Mouse (Mus musculus) midbrain, embryonic 14.5 days (tissue): ENCODE measurements around the gene Rere. TPM values are rescaled to one million over a fixed set of nuclear protein-coding genes. Genes with fewer than 3 reads are reported as not detected.

Source experiments
- ATAC-seq: fragments of 200-750 bp; cut with Nextera tagmentation; 2 replicates; pipeline ENCODE4 v1.8.0; 2017; ENCODE audit warnings: moderate number of reproducible peaks, moderate library complexity; ENCODE audit not compliant: low FRiP score, low TSS enrichment
- DNase-seq: peaks from one replicate; pipeline ENCODE4 v3.0.0-alpha.2; 2015
- H3K27ac ChIP-seq: fragments of 300-500 bp; sonication (generic); replicated peaks from 2 replicates; pipeline ENCODE4 v1.5.1; 2014; ENCODE audit warnings: mild to moderate bottlenecking, low read depth, low read length, moderate library complexity
- H3K27me3 ChIP-seq: fragments of 300-500 bp; sonication (generic); 2 replicates; pipeline ENCODE4 v1.6.1; 2014; ENCODE audit warnings: low read length, control low read depth, mixed read lengths; ENCODE audit not compliant: control insufficient read depth, insufficient read depth
- H3K36me3 ChIP-seq: fragments of 300-500 bp; sonication (generic); 2 replicates; pipeline ENCODE4 v1.6.1; 2014; ENCODE audit warnings: low read length, control low read depth; ENCODE audit not compliant: control insufficient read depth, insufficient read depth
- H3K4me1 ChIP-seq: fragments of 300-500 bp; sonication (generic); 2 replicates; pipeline ENCODE4 v1.6.1; 2014; ENCODE audit warnings: mild to moderate bottlenecking, antibody characterized with exemption, low read length, control low read depth; ENCODE audit not compliant: control insufficient read depth, insufficient read depth
- H3K4me2 ChIP-seq: fragments of 300-500 bp; sonication (generic); 2 replicates; pipeline ENCODE4 v1.6.1; 2014; ENCODE audit warnings: mild to moderate bottlenecking, low read length, moderate library complexity
- H3K4me3 ChIP-seq: fragments of 300-500 bp; sonication (generic); replicated peaks from 2 replicates; pipeline ENCODE4 v1.5.1; 2014; ENCODE audit warnings: low read depth, low read length
- H3K9ac ChIP-seq: fragments of 300-500 bp; sonication (generic); replicated peaks from 2 replicates; pipeline ENCODE4 v1.6.1; 2014; ENCODE audit warnings: mild to moderate bottlenecking, low read length, moderate library complexity
- H3K9me3 ChIP-seq: fragments of 300-500 bp; sonication (generic); 2 replicates; pipeline ENCODE4 v1.6.1; 2016; ENCODE audit warnings: low read length, control low read depth, mixed read lengths; ENCODE audit not compliant: control insufficient read depth
- WGBS: fragments of 180-500 bp; shearing (Covaris S2); extraction: QIAGEN DNeasy Blood & Tissue Kit; methylation state at CpG from one replicate; pipeline ENCODE4 v1.1.7; 2014; 5-methylcytosine and 5-hydroxymethylcytosine counted together
- polyA plus RNA-seq: library from polyadenylated mRNA; unstranded; fragments of >200 nt; fragmentation: Nextera tagmentation; extraction: Ambion mirVana; gene quantifications from 2 replicates; pipeline ENCODE4 v1.2.1, GENCODE M21; 2014

Gene Rere
- polyA plus RNA-seq, 1 experiment from 2014 or later, result 48.6 TPM

- H3K9me3 ChIP-seq, result no peaks in the 10 kb centered on the region
- no peak overlapping the region for H3K4me2 ChIP-seq
- no peak overlapping the region for H3K9ac ChIP-seq
- H3K27me3 ChIP-seq, result no peaks in the 10 kb centered on the region
- no peak for DNase-seq
- H3K4me3 ChIP-seq, result no peak overlapping the region
- 79% methylated on average over 6 of the region's 6 CpGs for WGBS
- H3K36me3 ChIP-seq, result no peaks in the 10 kb centered on the region
- H3K4me1 ChIP-seq, result 0 out of 2 replicates have a peak, but pooled peaks cover 4% of the 10 kb centered on the region
- ATAC-seq, result no peak
- H3K27ac ChIP-seq, result no peak overlapping the region
These were observed 157.2 kb downstream of the Rere start for GRCm38 (mm10) chr4:150438621-150439020.

GRCm38 (mm10) chr4:150441931-150442330, 160.5 kb downstream of the Rere start:
- ATAC-seq (no peak), DNase-seq (no peak)
- Histone ChIP-seq H3K4me2 (no peak overlapping the region), H3K36me3 (no peaks in the 10 kb centered on the region), H3K27me3 (no peaks in the 10 kb centered on the region), H3K9me3 (no peaks in the 10 kb centered on the region), H3K9ac (no peak overlapping the region), H3K4me3 (no peak overlapping the region), H3K27ac (no peak overlapping the region), H3K4me1 (peaks cover 16% of the 10 kb centered on the region; the same call in 1 of the 2 replicates)
- WGBS, result 80% methylated on average over 10 of the region's 10 CpGs

- no peaks in the 10 kb centered on the region for H3K9me3 ChIP-seq
- no peak overlapping the region for H3K27ac ChIP-seq
- DNase-seq, result no peak
- no peak for ATAC-seq
- no peak overlapping the region for H3K9ac ChIP-seq
- H3K4me1 ChIP-seq, result peaks cover 18% of the 10 kb centered on the region; the same call in 1 of the 2 replicates
- H3K27me3 ChIP-seq, result no peaks in the 10 kb centered on the region
- 81% methylated on average over 3 of the region's 3 CpGs for WGBS
- H3K36me3 ChIP-seq, result no peaks in the 10 kb centered on the region
- H3K4me2 ChIP-seq, result no peak overlapping the region
- H3K4me3 ChIP-seq, result no peak overlapping the region
These were observed 162.6 kb downstream of the Rere start for GRCm38 (mm10) chr4:150444068-150444467.

- ATAC-seq, result no peak
- Histone ChIP-seq H3K4me1 (peaks cover 25% of the 10 kb centered on the region; the same call in 1 of the 2 replicates), H3K4me3 (no peak overlapping the region), H3K9ac (no peak overlapping the region), H3K4me2 (no peak overlapping the region), H3K27ac (peak overlapping the region; percentile 37; the same call in 1 of the 2 replicates), H3K9me3 (no peaks in the 10 kb centered on the region), H3K27me3 (no peaks in the 10 kb centered on the region), H3K36me3 (no peaks in the 10 kb centered on the region)
- WGBS, result 43% methylated on average over 4 of the region's 4 CpGs
- DNase-seq, result no peak
These were observed 165.2 kb downstream of the Rere start for GRCm38 (mm10) chr4:150446617-150447016.

GRCm38 (mm10) chr4:150447517-150447916, 166.1 kb downstream of the Rere start:
- H3K4me3 ChIP-seq, result no peak overlapping the region
- 79% methylated on average over 3 of the region's 3 CpGs for WGBS
- no peak overlapping the region for H3K4me2 ChIP-seq
- H3K36me3 ChIP-seq, result no peaks in the 10 kb centered on the region
- ATAC-seq (no peak), DNase-seq (no peak)
- H3K4me1 ChIP-seq, result peaks cover 25% of the 10 kb centered on the region; the same call in 1 of the 2 replicates
- H3K9ac ChIP-seq, result no peak overlapping the region
- H3K27ac ChIP-seq, result no peak overlapping the region
- H3K9me3 ChIP-seq, result no peaks in the 10 kb centered on the region
- no peaks in the 10 kb centered on the region for H3K27me3 ChIP-seq

GRCm38 (mm10) chr4:150448433-150448832, 167.0 kb downstream of the Rere start:
- no peaks in the 10 kb centered on the region for H3K36me3 ChIP-seq
- H3K4me2 ChIP-seq, result no peak overlapping the region
- no peak overlapping the region for H3K4me3 ChIP-seq
- no peak for ATAC-seq
- no peak overlapping the region; the same call in 1 of the 2 replicates for H3K27ac ChIP-seq
- H3K9me3 ChIP-seq, result no peaks in the 10 kb centered on the region
- peaks cover 25% of the 10 kb centered on the region; the same call in 1 of the 2 replicates for H3K4me1 ChIP-seq
- H3K9ac ChIP-seq, result no peak overlapping the region
- no peaks in the 10 kb centered on the region for H3K27me3 ChIP-seq
- WGBS, result 79% methylated on average over 1 of the region's 1 CpGs
- DNase-seq, result no peak

GRCm38 (mm10) chr4:150450081-150450691, 168.7 kb downstream of the Rere start:
- no peak for DNase-seq
- ATAC-seq, result no peak
- Histone ChIP-seq H3K36me3 (no peaks in the 10 kb centered on the region), H3K27me3 (no peaks in the 10 kb centered on the region), H3K27ac (no peak overlapping the region), H3K9me3 (no peaks in the 10 kb centered on the region), H3K4me2 (no peak overlapping the region), H3K4me1 (peaks cover 29% of the 10 kb centered on the region), H3K9ac (no peak overlapping the region), H3K4me3 (no peak overlapping the region)
- 63% methylated on average over 6 of the region's 6 CpGs for WGBS

- Histone ChIP-seq H3K4me3 (no peak overlapping the region), H3K36me3 (no peaks in the 10 kb centered on the region), H3K27ac (no peak overlapping the region), H3K9ac (no peak overlapping the region), H3K4me2 (no peak overlapping the region), H3K27me3 (no peaks in the 10 kb centered on the region), H3K9me3 (no peaks in the 10 kb centered on the region), H3K4me1 (peaks cover 22% of the 10 kb centered on the region)
- DNase-seq (no peak), ATAC-seq (no peak)
- 73% methylated on average over 11 of the region's 11 CpGs for WGBS
These were observed 170.9 kb downstream of the Rere start for GRCm38 (mm10) chr4:150452155-150452847.
